Mouse (Mus musculus) megakaryocyte, embryonic 14.5 days (primary cell): ENCODE data around the gene Col23a1.

Source experiments
- FLI1 ChIP-seq: IDR thresholded peaks from 2 replicates; pipeline ENCODE4 v1.6.1; 2012; ENCODE audit warnings: low read length, inconsistent platforms, mixed read lengths
- GATA1 ChIP-seq: IDR thresholded peaks from 3 replicates; pipeline ENCODE4 v1.6.1; 2012; ENCODE audit warnings: mixed read lengths, low read length, inconsistent platforms, borderline replicate concordance

GRCm38 (mm10) chr11:51504946-51505345 is 215.2 kb downstream of the Col23a1 start:
- no peak for TF ChIP-seq GATA1
- TF ChIP-seq FLI1 = no peak
